Mouse (Mus musculus): ENCODE results near the gene Ambra1.

DNA sequence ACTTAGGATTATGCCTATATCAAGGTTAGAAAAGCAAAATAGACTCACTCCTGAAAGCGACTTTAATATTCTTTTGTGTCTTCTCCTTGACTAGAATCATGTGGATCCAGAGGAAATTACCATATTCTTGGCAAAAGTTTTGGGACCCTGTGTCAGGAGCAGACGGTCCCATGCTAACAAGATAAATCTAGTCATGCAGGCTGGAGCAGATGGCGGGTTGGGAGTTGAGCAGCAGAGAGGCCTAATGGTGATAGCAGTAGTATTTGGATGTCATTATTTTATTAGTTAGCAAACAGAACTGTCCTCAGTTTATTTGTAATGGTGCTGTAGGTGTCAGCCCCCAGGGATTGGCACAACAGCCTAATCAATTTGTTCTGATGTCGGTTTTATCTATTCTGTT lies 154.0 kb downstream of the Ambra1 start:
- TF ChIP-seq POLR2A (IDR thresholded peaks at IDR 0.05; ENCODE audit: borderline replicate concordance, insufficient read depth, low read length) (no peak), CTCF (IDR thresholded peaks at IDR 0.05; ENCODE audit: borderline replicate concordance, insufficient read depth, low read depth, low read length) (no peak)
